Mouse (Mus musculus) embryonic facial prominence, embryonic 10.5 days (tissue): ENCODE results near the gene Asb12. TPM values are rescaled to one million over a fixed set of nuclear protein-coding genes. Genes with fewer than 3 reads are reported as not detected.
"Not testable (repeated sequence)": the region's sequence is repeated elsewhere in the genome, so short reads cannot be mapped to it uniquely, and the experiment has no call there.

Experiments
- DNase-seq: peaks from one replicate; pipeline ENCODE4 v3.0.0-alpha.2; 2017; ENCODE audit warnings: low spot score
- H3K27ac ChIP-seq: fragments of 300-500 bp; sonication (generic); replicated peaks from 2 replicates; pipeline ENCODE4 v1.5.1; 2016; ENCODE audit warnings: mild to moderate bottlenecking
- H3K27me3 ChIP-seq: fragments of 300-500 bp; sonication (generic); replicated peaks from 2 replicates; pipeline ENCODE4 v1.6.1; 2016; ENCODE audit warnings: low read depth, mild to moderate bottlenecking; ENCODE audit not compliant: poor library complexity, severe bottlenecking
- H3K36me3 ChIP-seq: fragments of 300-500 bp; sonication (generic); replicated peaks from 2 replicates; pipeline ENCODE4 v1.6.1; 2016; ENCODE audit warnings: mild to moderate bottlenecking, moderate library complexity
- H3K4me1 ChIP-seq: fragments of 300-500 bp; sonication (generic); 2 replicates; pipeline ENCODE4 v1.6.1; 2016
- H3K4me3 ChIP-seq: fragments of 300-500 bp; sonication (generic); 2 replicates; pipeline ENCODE4 v1.5.1; 2016; ENCODE audit warnings: mild to moderate bottlenecking, moderate library complexity
- H3K9me3 ChIP-seq: fragments of 300-500 bp; sonication (generic); 2 replicates; pipeline ENCODE4 v1.6.1; 2016; ENCODE audit warnings: mild to moderate bottlenecking
- WGBS: fragments of 180-500 bp; shearing (Covaris S2); methylation state at CpG from one replicate; pipeline ENCODE4 v1.1.7; 2016; 5-methylcytosine and 5-hydroxymethylcytosine counted together
- polyA plus RNA-seq: library from polyadenylated mRNA; unstranded; fragments of >200 nt; fragmentation: Nextera tagmentation; extraction: Ambion mirVana; gene quantifications from 2 replicates; pipeline ENCODE4 v1.2.1, GENCODE M21; 2016

The Asb12 gene
- polyA plus RNA-seq = not detected in 2 replicates

GRCm38 (mm10) chrX:95557887-95558286, at the start of gene Asb12, which contains the start of gene Pfn5:
Asb12 (minus strand) TSS chrX:95557987.
Pfn5 (plus strand) TSS chrX:95558104.
- Histone ChIP-seq H3K27me3 (no peaks in the 10 kb centered on the region), H3K36me3 (no peaks in the 10 kb centered on the region), H3K4me3 (no peak within 1 kb of the TSS), H3K4me1 (no peaks in the 10 kb centered on the region), H3K9me3 (no peaks in the 10 kb centered on the region), H3K27ac (no peak within 1 kb of the TSS)
- WGBS = 86% methylated on average over 2 of the region's 2 CpGs
- DNase-seq = no peak

- Histone ChIP-seq H3K27ac (no peak overlapping the region), H3K27me3 (no peaks in the 10 kb centered on the region; the same call in 1 of the 2 replicates), H3K36me3 (no peaks in the 10 kb centered on the region), H3K4me3 (no peak overlapping the region), H3K4me1 (no peaks in the 10 kb centered on the region), H3K9me3 (no peaks in the 10 kb centered on the region)
- WGBS = 90% methylated on average over 5 of the region's 5 CpGs
- no peak for DNase-seq
These were observed 42.8 kb upstream of the Asb12 start for GRCm38 (mm10) chrX:95600609-95601008.

GRCm38 (mm10) chrX:95554321-95554720, 3.5 kb downstream of the Asb12 start:
- H3K36me3 ChIP-seq = no peaks in the 10 kb centered on the region
- no peak overlapping the region for H3K27ac ChIP-seq
- H3K4me1 ChIP-seq = no peaks in the 10 kb centered on the region
- no peak overlapping the region for H3K4me3 ChIP-seq
- no peaks in the 10 kb centered on the region for H3K27me3 ChIP-seq
- no peak for DNase-seq
- WGBS = 86% methylated on average over 4 of the region's 4 CpGs
- H3K9me3 ChIP-seq = no peaks in the 10 kb centered on the region

- H3K4me1 ChIP-seq, H3K36me3 ChIP-seq, H3K4me3 ChIP-seq, H3K9me3 ChIP-seq, H3K27me3 ChIP-seq, H3K27ac ChIP-seq, DNase-seq: not testable (repeated sequence)
- 86% methylated on average over 2 of the region's 2 CpGs for WGBS
These were observed 22.3 kb downstream of the Asb12 start for GRCm38 (mm10) chrX:95535493-95535892.

GRCm38 (mm10) chrX:95525166-95525565, 32.6 kb downstream of the Asb12 start:
- WGBS = 86% methylated on average over 2 of the region's 2 CpGs
- Histone ChIP-seq H3K9me3 (no peaks in the 10 kb centered on the region), H3K4me3 (no peak overlapping the region), H3K36me3 (no peaks in the 10 kb centered on the region), H3K27ac (no peak overlapping the region), H3K27me3 (peaks cover 14% of the 10 kb centered on the region), H3K4me1 (no peaks in the 10 kb centered on the region)
- no peak for DNase-seq

GRCm38 (mm10) chrX:95523883-95524282, 33.9 kb downstream of the Asb12 start:
- DNase-seq = no peak
- no peak overlapping the region for H3K27ac ChIP-seq
- H3K36me3 ChIP-seq = no peaks in the 10 kb centered on the region
- H3K27me3 ChIP-seq = peaks cover 20% of the 10 kb centered on the region
- H3K4me1 ChIP-seq = no peaks in the 10 kb centered on the region
- no peak overlapping the region for H3K4me3 ChIP-seq
- H3K9me3 ChIP-seq = no peaks in the 10 kb centered on the region

- 73% methylated on average over 3 of the region's 3 CpGs for WGBS
- no peaks in the 10 kb centered on the region for H3K4me1 ChIP-seq
- no peaks in the 10 kb centered on the region for H3K27me3 ChIP-seq
- no peak for DNase-seq
- no peaks in the 10 kb centered on the region for H3K36me3 ChIP-seq
- H3K27ac ChIP-seq = no peak overlapping the region
- H3K9me3 ChIP-seq = no peaks in the 10 kb centered on the region
- H3K4me3 ChIP-seq = no peak overlapping the region
These were observed 100.6 kb downstream of the Asb12 start for GRCm38 (mm10) chrX:95457166-95457565.

- no peaks in the 10 kb centered on the region for H3K36me3 ChIP-seq
- peak; percentile 8 for DNase-seq
- H3K27ac ChIP-seq = no peak overlapping the region
- H3K4me1 ChIP-seq = peaks cover 12% of the 10 kb centered on the region; the same call in 1 of the 2 replicates
- WGBS = 71% methylated on average over 2 of the region's 2 CpGs
- no peak overlapping the region for H3K4me3 ChIP-seq
- H3K27me3 ChIP-seq = peaks cover 19% of the 10 kb centered on the region
- H3K9me3 ChIP-seq = no peaks in the 10 kb centered on the region; the same call in 1 of the 2 replicates
These were observed 111.9 kb downstream of the Asb12 start for GRCm38 (mm10) chrX:95445866-95446265.

GRCm38 (mm10) chrX:95445141-95445540, 112.6 kb downstream of the Asb12 start:
- Histone ChIP-seq H3K4me3 (peak overlapping the region; percentile 65), H3K36me3 (no peaks in the 10 kb centered on the region), H3K4me1 (peaks cover 12% of the 10 kb centered on the region; the same call in 1 of the 2 replicates), H3K9me3 (no peaks in the 10 kb centered on the region; the same call in 1 of the 2 replicates), H3K27ac (peak overlapping the region; percentile 88), H3K27me3 (peaks cover 19% of the 10 kb centered on the region)
- no peak for DNase-seq
- WGBS = 38% methylated on average over 3 of the region's 3 CpGs

GRCm38 (mm10) chrX:95444776-95445111, 113.0 kb downstream of the Asb12 start, which contains the start of gene Amer1:
Amer1 (minus strand) TSS chrX:95444872.
- peaks cover 19% of the 10 kb centered on the region for H3K27me3 ChIP-seq
- peak within 1 kb of the TSS; percentile 65 for H3K4me3 ChIP-seq
- peak within 1 kb of the TSS; percentile 88 for H3K27ac ChIP-seq
- peak; percentile 87 for DNase-seq
- 16% methylated on average over 19 of the region's 19 CpGs for WGBS
- H3K9me3 ChIP-seq = no peaks in the 10 kb centered on the region; the same call in 1 of the 2 replicates
- no peaks in the 10 kb centered on the region for H3K36me3 ChIP-seq
- H3K4me1 ChIP-seq = peaks cover 12% of the 10 kb centered on the region; the same call in 1 of the 2 replicates

- no peaks in the 10 kb centered on the region for H3K36me3 ChIP-seq
- H3K9me3 ChIP-seq = no peaks in the 10 kb centered on the region; the same call in 1 of the 2 replicates
- peak overlapping the region; percentile 88 for H3K27ac ChIP-seq
- peak overlapping the region; percentile 65 for H3K4me3 ChIP-seq
- H3K27me3 ChIP-seq = peaks cover 19% of the 10 kb centered on the region
- peak; percentile 67 for DNase-seq
- WGBS = 21% methylated on average over 42 of the region's 42 CpGs
- peaks cover 12% of the 10 kb centered on the region; the same call in 1 of the 2 replicates for H3K4me1 ChIP-seq
These were observed 113.7 kb downstream of the Asb12 start for GRCm38 (mm10) chrX:95443898-95444775.

- H3K9me3 ChIP-seq = no peaks in the 10 kb centered on the region
- WGBS = 25% methylated on average over 12 of the region's 12 CpGs
- no peaks in the 10 kb centered on the region for H3K36me3 ChIP-seq
- H3K27me3 ChIP-seq = peaks cover 19% of the 10 kb centered on the region
- DNase-seq = peak; percentile 16
- peak overlapping the region; percentile 65 for H3K4me3 ChIP-seq
- H3K27ac ChIP-seq = peak overlapping the region; percentile 88
- peaks cover 12% of the 10 kb centered on the region; the same call in 1 of the 2 replicates for H3K4me1 ChIP-seq
These were observed 114.4 kb downstream of the Asb12 start for GRCm38 (mm10) chrX:95443390-95443789.

- DNase-seq = no peak
- Histone ChIP-seq H3K4me1 (peaks cover 12% of the 10 kb centered on the region; the same call in 1 of the 2 replicates), H3K27ac (no peak overlapping the region), H3K4me3 (no peak overlapping the region), H3K27me3 (peaks cover 19% of the 10 kb centered on the region), H3K36me3 (0 out of 2 replicates have a peak, but pooled peaks cover 2% of the 10 kb centered on the region), H3K9me3 (no peaks in the 10 kb centered on the region)
- 57% methylated on average over 1 of the region's 1 CpGs for WGBS
These were observed 115.5 kb downstream of the Asb12 start for GRCm38 (mm10) chrX:95442261-95442660.
